Mouse (Mus musculus) liver, embryonic 14.5 days (tissue): ENCODE results near the gene Inpp1.

Source experiments
- CTCF ChIP-seq: IDR thresholded peaks from 2 replicates; pipeline ENCODE4 v1.5.1; 2016; ENCODE audit warnings: antibody characterized with exemption, low read depth, control low read depth
- EP300 ChIP-seq: IDR thresholded peaks from 2 replicates; pipeline ENCODE4 v1.6.1; 2016; ENCODE audit warnings: antibody characterized with exemption, low read depth

DNA sequence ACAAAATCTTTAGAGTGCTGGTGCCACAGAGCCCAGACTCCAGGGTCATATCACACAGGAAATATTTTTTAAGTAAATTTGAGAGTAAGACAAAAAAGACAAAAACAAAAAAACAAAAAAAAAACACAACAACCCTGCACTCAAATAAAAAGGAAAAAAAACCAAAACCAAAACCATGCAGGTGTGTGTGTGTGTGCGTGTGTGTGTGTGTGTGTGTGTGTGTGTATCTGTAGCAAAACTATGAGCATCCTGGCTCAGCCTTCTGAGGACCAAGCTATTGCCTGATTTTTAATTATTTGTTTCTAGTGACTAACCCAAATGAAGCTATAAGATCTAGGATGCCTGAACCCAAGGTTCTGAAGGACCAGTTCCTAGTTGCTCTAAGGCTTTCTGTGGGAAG lies 65.9 kb downstream of the Inpp1 start:
- TF ChIP-seq CTCF (no peak), EP300 (no peak)
